Mouse (Mus musculus): ENCODE results near the gene Hes2.

- no peak for TF ChIP-seq EP300 (IDR thresholded peaks at IDR 0.05; ENCODE audit: low read depth)
- peak; percentile 65 for TF ChIP-seq CTCF (IDR thresholded peaks at IDR 0.05; ENCODE audit: low read depth)
Measured at GRCm38 (mm10) chr4:152119396-152120292, 39.0 kb upstream of the Hes2 start.

Measured in liver, postnatal 0 days (tissue).